Mouse (Mus musculus) cerebellum, adult 2 months (tissue): ENCODE results near the gene Ppox. TPM values are rescaled to one million over a fixed set of nuclear protein-coding genes. Genes with fewer than 3 reads are reported as not detected.

Experiments used
- DNase-seq, 2 experiments: peaks; one replicate each; pipeline ENCODE4 v3.0.0; 2021
- H3K27ac ChIP-seq: fragments of 200-500 bp; 2 replicates; pipeline ENCODE4 v1.5.1; 2012; ENCODE audit warnings: low read length, control low read depth, inconsistent platforms; ENCODE audit not compliant: insufficient read depth
- H3K27me3 ChIP-seq: fragments of 200-500 bp; 2 replicates; pipeline ENCODE4 v1.6.1; 2012; ENCODE audit warnings: inconsistent platforms, mild to moderate bottlenecking, low read length, moderate library complexity; ENCODE audit not compliant: control insufficient read depth, insufficient read depth
- H3K4me1 ChIP-seq: fragments of 200-500 bp; 2 replicates; pipeline ENCODE4 v1.6.1; 2011; ENCODE audit warnings: low read length; ENCODE audit not compliant: control insufficient read depth, insufficient read depth
- H3K4me3 ChIP-seq: fragments of 200-500 bp; replicated peaks from 2 replicates; pipeline ENCODE3; 2011; ENCODE audit warnings: mild to moderate bottlenecking, low read depth, low read length, control low read depth; ENCODE audit not compliant: insufficient read depth
- CTCF ChIP-seq: fragments of 200-500 bp; IDR thresholded peaks from 2 replicates; pipeline ENCODE4 v1.5.1; 2011; ENCODE audit warnings: low read depth, mild to moderate bottlenecking, control low read depth, low read length, moderate library complexity, borderline replicate concordance; ENCODE audit not compliant: insufficient read depth
- POLR2A ChIP-seq: fragments of 200-500 bp; IDR thresholded peaks from 2 replicates; pipeline ENCODE4 v1.6.1; 2011; ENCODE audit warnings: low read length, control low read depth, borderline replicate concordance; ENCODE audit not compliant: insufficient read depth
- WGBS: fragments of 180-500 bp; shearing (Covaris S2); methylation state at CpG from one replicate; pipeline ENCODE4 v1.1.7; 2018; 5-methylcytosine and 5-hydroxymethylcytosine counted together
- polyA plus RNA-seq: library from polyadenylated mRNA; depleted of rRNA; stranded (reverse); fragments of >200 nt; gene quantifications from 2 replicates; pipeline ENCODE4 v1.2.3, GENCODE M21; 2012

Gene Ppox
- polyA plus RNA-seq, 1 experiment: 76.9 TPM

DNA sequence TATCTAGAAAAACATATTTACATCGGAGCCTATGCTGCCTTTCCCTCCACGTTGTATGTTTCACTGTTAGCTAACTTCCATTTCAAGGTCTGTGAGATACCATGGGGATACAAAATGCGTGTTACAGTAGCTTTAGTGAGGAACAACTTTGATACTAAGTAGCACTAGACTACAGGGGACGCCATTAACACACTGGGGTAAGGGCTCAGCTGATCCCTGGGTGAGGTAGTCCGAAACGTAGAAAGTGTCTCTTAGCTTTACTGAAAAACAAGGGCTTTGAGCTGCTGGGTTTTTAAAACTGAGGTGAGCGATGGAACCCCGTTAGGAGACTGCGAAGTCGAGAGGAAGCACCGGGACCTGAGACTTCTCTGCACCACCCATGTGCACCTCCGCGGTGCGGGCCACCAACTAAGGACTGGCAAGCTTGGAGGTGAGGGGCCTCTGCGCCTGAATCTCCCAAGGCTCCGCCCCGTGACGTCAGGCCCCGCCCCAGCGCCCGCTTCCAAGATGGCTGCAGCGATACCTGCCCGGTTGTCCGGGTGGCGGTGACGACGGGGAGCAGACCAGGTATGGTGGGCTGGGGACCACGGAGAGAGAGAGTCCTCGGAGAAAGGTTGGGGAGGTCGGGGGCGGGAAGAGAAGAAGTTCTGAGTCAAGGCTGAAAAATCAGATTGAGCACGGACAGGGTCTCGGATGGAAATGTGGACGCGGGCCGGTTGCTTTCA, 11.0 kb downstream of the Ppox start, which contains the start of gene B4galt3:
TSS of gene B4galt3 (plus strand) at position 481 of the 725 bp plus-strand sequence.
- Histone ChIP-seq H3K27me3 (no peaks in the 10 kb centered on the region), H3K4me3 (peak within 1 kb of the TSS; percentile 71), H3K4me1 (no peaks in the 10 kb centered on the region), H3K27ac (peak within 1 kb of the TSS; percentile 27; the same call in 1 of the 2 replicates)
- DNase-seq: peak; percentile 97 to 99
- WGBS: 3% methylated on average over 36 of the region's 36 CpGs
- no peak for TF ChIP-seq CTCF
- TF ChIP-seq POLR2A: peak; percentile 99

DNA sequence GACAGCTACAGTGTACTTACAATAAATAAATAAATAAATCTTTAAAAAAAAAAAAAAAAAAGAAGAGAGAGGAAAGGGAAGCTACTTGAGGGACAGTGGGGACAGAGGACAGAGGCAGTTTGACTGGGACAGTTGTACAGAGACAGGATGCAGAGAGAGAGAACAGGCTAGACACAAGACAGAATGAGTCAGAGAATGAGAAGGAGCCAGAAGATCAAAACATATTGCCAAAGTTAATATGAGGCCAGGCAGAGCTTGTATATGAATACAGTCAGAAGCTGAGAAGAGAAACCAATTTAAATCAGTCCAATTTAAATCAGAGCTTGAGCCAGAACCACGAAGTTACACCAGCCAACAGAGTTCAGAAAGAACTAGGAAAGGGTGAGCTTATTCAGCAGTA, 12.6 kb downstream of the Ppox start:
- Histone ChIP-seq H3K4me1 (no peaks in the 10 kb centered on the region), H3K27ac (no peak overlapping the region), H3K4me3 (no peak overlapping the region), H3K27me3 (no peaks in the 10 kb centered on the region)
- no peak for DNase-seq
- 63% methylated on average over 1 of the region's 1 CpGs for WGBS
- TF ChIP-seq CTCF: no peak
- TF ChIP-seq POLR2A: no peak

DNA sequence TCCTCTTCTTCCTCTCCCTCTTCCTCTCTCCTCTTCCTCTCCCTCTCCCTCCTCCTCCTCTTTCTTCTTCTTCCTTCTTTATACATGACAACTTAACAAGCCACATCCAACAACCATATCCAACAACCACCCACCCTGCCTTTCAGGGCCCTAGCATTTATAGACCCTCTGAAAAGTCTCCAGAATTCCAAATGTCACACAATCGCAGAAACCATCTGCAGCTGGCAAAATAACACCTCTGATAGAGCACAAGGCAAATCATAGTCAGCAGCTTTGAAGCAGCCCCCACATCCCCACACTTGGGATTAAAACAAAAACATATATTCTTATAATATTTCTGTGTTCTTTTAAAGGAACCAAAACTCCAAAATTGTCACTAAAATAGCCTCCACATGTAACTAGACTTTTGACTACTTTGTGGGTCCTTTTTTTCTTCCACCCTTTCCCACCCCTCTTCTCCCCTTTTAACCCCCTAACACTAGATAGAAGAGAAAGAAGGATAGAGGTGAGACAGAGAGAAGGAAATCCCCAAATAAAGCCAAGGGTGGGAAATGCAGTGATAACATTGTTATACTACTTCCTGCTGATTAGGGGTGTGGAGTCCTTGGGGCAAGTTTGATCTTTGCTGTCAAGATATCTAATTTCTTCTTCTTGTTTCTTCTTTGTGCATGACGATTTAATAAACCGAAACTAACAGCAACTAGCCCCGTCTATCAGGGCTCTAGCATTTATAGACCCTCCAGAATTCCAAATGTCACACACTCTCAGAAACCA, 14.8 kb downstream of the Ppox start:
- Histone ChIP-seq H3K4me1 (peaks cover 4% of the 10 kb centered on the region; the same call in 1 of the 2 replicates), H3K27ac (no peak overlapping the region), H3K4me3 (no peak overlapping the region), H3K27me3 (no peaks in the 10 kb centered on the region)
- 61% methylated on average over 4 of the region's 4 CpGs for WGBS
- no peak for TF ChIP-seq CTCF
- TF ChIP-seq POLR2A: no peak
- DNase-seq: no peak

DNA sequence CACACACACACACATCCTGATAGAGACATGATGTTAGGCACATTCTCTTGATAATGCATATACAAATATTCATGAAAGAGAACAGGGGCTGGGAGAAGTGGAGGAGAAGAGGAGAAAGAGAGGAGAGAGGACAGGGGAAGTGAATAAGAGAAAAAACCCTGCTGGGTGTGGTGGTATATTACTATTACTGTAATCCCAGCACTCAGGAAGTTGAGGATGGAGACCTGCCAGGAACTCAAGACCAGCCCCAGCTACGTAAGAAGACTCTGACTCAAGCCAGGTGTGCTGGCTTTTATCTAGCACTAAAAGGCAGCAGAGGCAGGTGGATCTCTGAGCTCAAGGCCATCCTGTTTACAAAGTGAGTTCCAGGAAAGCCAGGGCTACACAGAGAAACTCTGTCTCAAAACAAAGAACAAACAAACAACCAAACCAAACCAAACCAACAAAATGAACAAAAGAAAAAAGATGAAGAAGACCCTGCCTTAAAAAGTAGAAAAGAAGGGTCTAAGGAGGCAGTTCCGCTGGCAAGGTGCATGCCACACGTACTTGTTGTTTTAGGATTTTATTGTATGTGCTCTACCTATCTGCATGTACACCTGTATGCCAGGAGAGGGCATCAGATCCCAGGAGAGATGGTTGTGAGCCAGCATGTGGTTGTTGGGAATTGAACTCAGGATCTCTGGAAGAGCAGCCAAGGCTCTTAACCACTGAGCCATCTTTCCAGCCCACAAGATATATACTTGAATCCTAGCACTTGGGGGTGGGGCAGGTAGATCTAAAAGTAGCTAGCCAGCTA, 17.1 kb downstream of the Ppox start:
- Histone ChIP-seq H3K4me1 (peaks cover 4% of the 10 kb centered on the region; the same call in 1 of the 2 replicates), H3K4me3 (no peak overlapping the region), H3K27me3 (no peaks in the 10 kb centered on the region), H3K27ac (no peak overlapping the region)
- WGBS: 65% methylated on average over 3 of the region's 3 CpGs
- TF ChIP-seq CTCF (no peak), POLR2A (no peak)
- DNase-seq: no peak

DNA sequence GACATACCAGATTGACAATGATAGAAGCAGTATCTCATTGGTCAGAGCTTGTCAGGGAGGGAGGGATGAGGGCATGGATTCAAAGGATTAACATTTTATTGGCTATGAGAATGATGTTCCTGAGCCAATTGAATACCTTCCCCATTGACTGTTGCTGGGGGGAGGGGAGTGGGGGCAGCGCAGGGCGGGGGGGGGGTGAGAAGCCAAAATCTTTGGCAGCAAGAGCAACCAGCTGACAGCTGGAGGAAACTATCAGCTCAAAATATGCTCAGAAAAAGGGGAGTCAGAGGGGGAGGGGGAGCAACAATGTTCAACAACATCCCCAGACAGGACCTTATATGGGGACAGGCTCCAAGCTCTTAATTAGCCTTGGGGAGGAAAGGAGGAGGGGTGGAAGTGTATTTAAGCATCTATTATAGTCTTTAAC, 17.8 kb downstream of the Ppox start:
- H3K4me3 ChIP-seq: no peak overlapping the region
- peaks cover 4% of the 10 kb centered on the region; the same call in 1 of the 2 replicates for H3K4me1 ChIP-seq
- H3K27me3 ChIP-seq: no peaks in the 10 kb centered on the region
- WGBS: 0% methylated on average over 2 of the region's 2 CpGs
- no peak overlapping the region for H3K27ac ChIP-seq
- TF ChIP-seq POLR2A (no peak), CTCF (no peak)
- DNase-seq: peak in 1 of 2 experiments; percentile 63

DNA sequence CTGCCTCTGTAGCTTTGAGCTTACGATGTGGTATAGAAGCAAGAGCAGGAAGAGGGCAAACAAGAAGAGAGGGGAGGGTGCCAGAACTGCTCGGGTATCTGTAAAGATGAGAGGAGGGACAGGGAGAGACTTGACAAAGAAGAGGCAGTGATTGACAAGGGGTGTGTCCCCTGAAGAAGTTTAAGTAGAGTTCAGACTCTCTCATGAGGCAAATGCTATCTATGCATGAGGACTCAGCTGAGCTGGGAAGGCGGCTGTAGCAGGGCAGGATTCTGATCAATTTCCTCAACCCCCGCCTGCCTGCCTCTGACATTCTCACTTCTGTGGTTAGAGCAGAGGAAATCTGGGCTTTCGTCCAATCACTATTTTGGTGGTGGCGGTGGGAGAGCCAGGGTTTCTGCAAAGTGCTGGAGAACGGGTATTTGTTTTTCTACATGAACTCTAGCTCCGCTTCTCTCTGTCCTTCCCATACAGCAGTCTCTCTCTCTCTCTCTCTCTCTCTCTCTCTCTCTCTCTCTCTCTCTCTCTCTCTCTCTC, 18.3 kb downstream of the Ppox start:
- WGBS: 2% methylated on average over 8 of the region's 8 CpGs
- H3K27me3 ChIP-seq: no peaks in the 10 kb centered on the region
- no peak overlapping the region for H3K27ac ChIP-seq
- peaks cover 4% of the 10 kb centered on the region; the same call in 1 of the 2 replicates for H3K4me1 ChIP-seq
- H3K4me3 ChIP-seq: peak overlapping the region; percentile 40
- no peak for TF ChIP-seq POLR2A
- TF ChIP-seq CTCF: no peak
- DNase-seq: peak in 1 of 2 experiments; percentile 45

DNA sequence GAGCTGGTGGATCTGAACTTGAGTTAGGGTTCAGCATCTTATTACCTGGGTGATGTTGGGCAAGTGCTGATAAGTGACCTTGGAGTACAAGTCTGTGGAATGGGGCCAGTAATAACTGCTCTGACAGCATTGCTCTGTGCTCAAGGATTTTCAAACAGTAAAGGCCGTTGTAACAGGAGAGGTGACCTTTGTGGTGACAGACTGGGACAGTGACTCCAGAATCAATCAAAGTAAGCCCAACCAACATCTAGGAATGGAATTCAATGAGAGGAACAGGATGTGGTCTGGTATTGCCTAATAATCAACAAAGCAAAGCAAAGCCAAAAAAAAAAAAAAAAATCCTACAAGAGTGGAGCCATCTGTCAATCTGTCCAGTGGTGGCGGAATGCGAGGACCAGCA, 20.7 kb downstream of the Ppox start:
- 83% methylated on average over 3 of the region's 3 CpGs for WGBS
- Histone ChIP-seq H3K4me1 (peaks cover 4% of the 10 kb centered on the region; the same call in 1 of the 2 replicates), H3K27me3 (no peaks in the 10 kb centered on the region), H3K27ac (no peak overlapping the region), H3K4me3 (no peak overlapping the region)
- TF ChIP-seq POLR2A (no peak), CTCF (no peak)
- no peak for DNase-seq
